Mouse (Mus musculus): ENCODE data around the gene Zfp692.
"Not testable (repeated sequence)": the region's sequence is repeated elsewhere in the genome, so short reads cannot be mapped to it uniquely, and the experiment has no call there.

Zfp692 gene

GRCm38 (mm10) chr11:58357844-58358534 lies 51.1 kb downstream of the Zfp692 start:
- no peak for DNase-seq

- DNase-seq = not testable (repeated sequence)
Measured at GRCm38 (mm10) chr11:58362562-58362961, 55.7 kb downstream of the Zfp692 start.

Data from lung, adult 18-20 months (tissue).